Mouse (Mus musculus) ovary, adult 18-20 months (tissue): ENCODE results near the gene Drd4.

Source experiments
- DNase-seq: peaks from one replicate; pipeline ENCODE4 v3.0.0; 2022; ENCODE audit warnings: low spot score, mixed read lengths

Gene Drd4

DNA sequence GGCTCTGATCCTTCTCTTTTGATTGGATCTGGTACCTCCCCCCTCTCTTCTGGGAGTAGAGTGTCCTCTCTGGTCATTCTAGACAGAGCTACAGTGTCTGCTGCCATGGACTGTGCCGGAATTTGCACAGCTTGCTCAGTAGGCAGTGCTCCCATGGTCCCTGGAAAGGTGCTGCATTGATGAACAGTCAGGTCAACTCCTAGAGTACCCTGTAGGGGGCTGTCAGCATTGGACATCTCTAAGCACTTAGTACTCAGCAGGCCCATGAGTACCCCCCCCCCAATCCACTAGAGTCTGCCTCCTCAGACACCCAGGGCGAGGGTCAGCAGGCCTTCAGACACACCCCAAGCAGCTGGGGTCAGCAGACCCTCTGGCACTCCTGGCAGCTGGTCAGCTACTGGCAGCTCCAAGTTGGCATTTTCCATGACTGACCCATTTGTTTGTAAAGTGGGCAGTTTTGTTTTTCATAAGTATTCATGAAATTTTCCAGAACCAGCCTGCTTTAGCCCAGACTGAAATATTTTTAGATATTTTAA lies 43.3 kb downstream of the Drd4 start:
- no peak for DNase-seq

- DNase-seq: no peak
These were observed 43.9 kb downstream of the Drd4 start for GRCm38 (mm10) chr7:141335682-141336081.

DNA sequence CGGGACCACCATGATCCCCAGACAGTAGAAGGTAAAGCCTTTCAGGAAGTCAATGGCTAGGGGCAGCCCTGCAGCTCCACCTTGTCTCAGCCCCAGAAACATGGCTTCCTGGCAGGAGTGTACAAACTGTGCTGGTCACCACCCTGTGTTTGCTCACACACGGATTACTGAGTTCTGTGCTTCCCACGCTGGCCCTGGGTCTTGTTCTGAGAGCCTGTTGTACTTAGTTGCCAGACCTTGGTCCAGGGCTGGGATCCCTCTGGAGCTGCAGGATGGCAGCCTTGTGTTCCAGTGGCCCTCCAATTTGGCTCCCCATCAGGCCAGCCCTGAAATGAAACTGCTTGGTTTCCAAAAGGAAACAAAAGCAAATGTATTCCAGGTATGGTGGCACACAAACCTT lies 44.5 kb downstream of the Drd4 start:
- DNase-seq: no peak

DNA sequence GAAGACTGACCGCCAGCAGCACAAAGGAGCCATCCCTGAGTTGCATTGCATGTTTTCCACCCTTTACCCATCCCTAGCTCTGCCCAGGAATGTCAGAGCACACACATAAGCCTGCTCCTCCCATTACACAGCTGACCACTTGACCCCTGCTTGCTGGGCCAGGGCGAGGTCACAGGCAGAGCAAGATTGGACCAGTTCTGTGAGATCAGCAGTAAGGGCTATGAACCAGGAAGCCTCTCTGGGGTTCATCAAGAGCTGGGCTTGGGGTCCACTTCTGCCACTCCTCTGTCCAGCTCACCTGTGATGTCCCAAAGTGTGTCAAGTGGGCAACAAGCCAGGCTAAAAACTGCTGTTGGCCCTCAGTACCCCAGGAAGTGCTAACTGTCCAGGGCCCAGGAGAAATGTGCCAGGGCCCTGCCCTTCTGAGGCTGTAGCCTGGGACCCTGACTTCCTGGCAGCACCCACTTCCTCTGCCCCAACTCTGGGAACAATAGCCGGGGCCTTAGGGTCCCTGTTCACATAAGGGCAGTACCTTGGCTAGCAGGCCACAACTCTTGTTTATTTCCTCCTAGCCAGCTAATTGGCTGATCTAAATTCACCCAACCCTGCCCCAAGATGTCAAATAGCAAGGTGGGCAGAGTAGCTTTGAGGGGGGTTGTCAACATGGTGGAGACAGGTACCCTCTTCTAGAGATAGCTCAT lies 46.1 kb downstream of the Drd4 start:
- no peak for DNase-seq

GRCm38 (mm10) chr7:141338576-141339131 lies 46.8 kb downstream of the Drd4 start, which contains the start of gene Eps8l2:
Eps8l2 (plus strand) TSS chr7:141338880.
- DNase-seq: no peak

- no peak for DNase-seq
These were observed 47.6 kb downstream of the Drd4 start for GRCm38 (mm10) chr7:141339215-141339920.

DNA sequence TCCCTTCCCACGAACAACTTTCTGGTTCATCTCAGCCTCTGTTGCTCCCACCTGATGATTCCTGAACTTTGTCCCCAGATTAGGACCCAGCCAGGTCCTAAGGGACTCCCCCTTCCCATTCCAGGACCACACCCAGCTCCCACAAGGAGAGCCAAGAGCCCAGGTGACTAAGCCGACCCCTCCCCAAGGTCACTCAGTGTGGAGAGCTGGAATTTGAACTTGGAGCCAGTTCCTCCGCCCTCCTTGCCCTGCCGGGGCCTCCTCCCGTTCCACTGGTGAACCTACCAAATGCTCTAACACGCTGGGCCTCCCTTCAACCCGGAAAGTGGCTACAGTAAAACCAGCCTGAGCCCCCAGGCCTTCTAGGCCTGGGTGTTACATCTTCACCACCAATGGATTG lies 48.2 kb downstream of the Drd4 start:
- no peak for DNase-seq

- DNase-seq: no peak
These were observed 48.7 kb downstream of the Drd4 start for GRCm38 (mm10) chr7:141340476-141340875.

GRCm38 (mm10) chr7:141341689-141342226 lies 50.0 kb downstream of the Drd4 start:
- DNase-seq: no peak

GRCm38 (mm10) chr7:141343230-141343629 lies 51.4 kb downstream of the Drd4 start:
- no peak for DNase-seq

GRCm38 (mm10) chr7:141343696-141344095 lies 51.9 kb downstream of the Drd4 start:
- DNase-seq: no peak

- no peak for DNase-seq
These were observed 53.0 kb downstream of the Drd4 start for GRCm38 (mm10) chr7:141344787-141345186.
